Mouse (Mus musculus) mouse embryonic stem cell (cell line): Measurements from ENCODE around the gene Ankfn1.

Experiments used
- in situ Hi-C, 2 experiments: fragments of 300-500 bp; cut with MboI; formaldehyde crosslinking; loops; 1 replicate in 1 of 2; 3 replicates in 1 of 2; pipeline ENCODE4 v1.14.3; 2019 to 2020; ENCODE audit warnings: low sequenced_read_pairs in 2 of 2, low pct_unique_long_range_greater_than_20kb in 1 of 2, mixed read lengths in 1 of 2; ENCODE audit not compliant: unreplicated experiment in 1 of 2

Ankfn1 gene

GRCm38 (mm10) chr11:89508675-89509324 lies 268.7 kb downstream of the Ankfn1 start:
- in situ Hi-C loops, result no loop called here

GRCm38 (mm10) chr11:89506595-89507245 lies 270.7 kb downstream of the Ankfn1 start:
- in situ Hi-C loops, result no loop called here

GRCm38 (mm10) chr11:89505046-89505445 lies 272.4 kb downstream of the Ankfn1 start:
- in situ Hi-C loops, result no loop called here

- in situ Hi-C loops, result no loop called here
These were observed 275.7 kb downstream of the Ankfn1 start for GRCm38 (mm10) chr11:89501796-89502195.

- in situ Hi-C loops, result no loop called here
These were observed 276.5 kb downstream of the Ankfn1 start for GRCm38 (mm10) chr11:89500961-89501360.

- in situ Hi-C loops, result no loop called here
These were observed 296.4 kb downstream of the Ankfn1 start for GRCm38 (mm10) chr11:89481084-89481483.

- in situ Hi-C loops, result no loop called here
These were observed 300.5 kb downstream of the Ankfn1 start for GRCm38 (mm10) chr11:89476927-89477326.

- in situ Hi-C loops, result no loop called here
These were observed 301.4 kb downstream of the Ankfn1 start for GRCm38 (mm10) chr11:89476047-89476446.

- in situ Hi-C loops, result no loop called here
These were observed 304.6 kb downstream of the Ankfn1 start for GRCm38 (mm10) chr11:89472871-89473270.

- in situ Hi-C loops, result no loop called here
These were observed 312.1 kb downstream of the Ankfn1 start for GRCm38 (mm10) chr11:89465381-89465780.

- in situ Hi-C loops, result no loop called here
These were observed 315.2 kb downstream of the Ankfn1 start for GRCm38 (mm10) chr11:89462216-89462615.

GRCm38 (mm10) chr11:89459437-89459836 lies 318.0 kb downstream of the Ankfn1 start:
- in situ Hi-C loops, result no loop called here

- in situ Hi-C loops, result no loop called here
These were observed 321.7 kb downstream of the Ankfn1 start for GRCm38 (mm10) chr11:89455647-89456231.

- in situ Hi-C loops, result no loop called here
These were observed 322.8 kb downstream of the Ankfn1 start for GRCm38 (mm10) chr11:89454702-89455101.

- in situ Hi-C loops, result no loop called here
These were observed 324.6 kb downstream of the Ankfn1 start for GRCm38 (mm10) chr11:89452862-89453261.

GRCm38 (mm10) chr11:89450406-89450805 lies 327.0 kb downstream of the Ankfn1 start:
- in situ Hi-C loops, result no loop called here

- in situ Hi-C loops, result no loop called here
These were observed 328.5 kb downstream of the Ankfn1 start for GRCm38 (mm10) chr11:89448986-89449385.

GRCm38 (mm10) chr11:89447477-89447876 lies 330.0 kb downstream of the Ankfn1 start:
- in situ Hi-C loops, result no loop called here

GRCm38 (mm10) chr11:89440566-89440965 lies 336.9 kb downstream of the Ankfn1 start:
- in situ Hi-C loops, result no loop called here

GRCm38 (mm10) chr11:89424358-89424757 lies 353.1 kb downstream of the Ankfn1 start:
- in situ Hi-C loops, result loop anchor here in 1 of 2 experiments (10.0 kb wide), 1 partner anchor 300 kb away; no protein-coding TSS in a partner anchor
